Mouse (Mus musculus) v-Abl transformed pro-B cells (cell line): ENCODE results near the gene Uhmk1.
"Not testable (repeated sequence)": the region's sequence is repeated elsewhere in the genome, so short reads cannot be mapped to it uniquely, and the experiment has no call there.

ENCODE experiments used
- in situ Hi-C, 2 experiments: fragments of 400-800 bp; cut with MboI; formaldehyde crosslinking; loops; one replicate each; pipeline ENCODE4 v1.15.1; 2025; ENCODE audit not compliant: unreplicated experiment in 2 of 2

Uhmk1 gene

GRCm38 (mm10) chr1:170214757-170215522 is at the start of gene Uhmk1:
Gene Uhmk1, minus strand, starts transcription at chr1:170215397.
- in situ Hi-C loops = loop anchor here (5.0 to 25.0 kb wide), 4 partner anchors 397 to 1347 kb away; partner anchors contain the start of gene Cd244a (in 1 of the 2)

GRCm38 (mm10) chr1:170255560-170255910 is 40.3 kb upstream of the Uhmk1 start:
- in situ Hi-C loops = no loop called here

GRCm38 (mm10) chr1:170254893-170255559 is 39.8 kb upstream of the Uhmk1 start:
- in situ Hi-C loops = no loop called here

GRCm38 (mm10) chr1:170245016-170245415 is 29.8 kb upstream of the Uhmk1 start:
- in situ Hi-C loops = no loop called here

- in situ Hi-C loops = not testable (repeated sequence)
Measured at GRCm38 (mm10) chr1:170232688-170233087, 17.5 kb upstream of the Uhmk1 start, which contains the start of gene Sh2d1b2. Gene Sh2d1b2, plus strand, starts transcription at chr1:170232749.

GRCm38 (mm10) chr1:170223276-170223675 is 8.1 kb upstream of the Uhmk1 start:
- in situ Hi-C loops = loop anchor here (10.0 to 25.0 kb wide), 4 partner anchors 389 to 1339 kb away; partner anchors contain the start of gene Cd244a (in 1 of the 2)

GRCm38 (mm10) chr1:170220351-170220750 is 5.2 kb upstream of the Uhmk1 start:
- in situ Hi-C loops = loop anchor here (10.0 to 25.0 kb wide), 4 partner anchors 392 to 1342 kb away; partner anchors contain the start of gene Cd244a (in 1 of the 2)

- in situ Hi-C loops = loop anchor here (5.0 to 25.0 kb wide), 4 partner anchors 394 to 1344 kb away; partner anchors contain the start of gene Cd244a (in 1 of the 2)
Measured at GRCm38 (mm10) chr1:170218091-170218884, 3.1 kb upstream of the Uhmk1 start.

- in situ Hi-C loops = loop anchor here (5.0 to 25.0 kb wide), 4 partner anchors 397 to 1347 kb away; partner anchors contain the start of gene Cd244a (in 1 of the 2)
Measured at GRCm38 (mm10) chr1:170215590-170215989, 393 bp upstream of the Uhmk1 start.

- in situ Hi-C loops = loop anchor here (10.0 to 25.0 kb wide), 3 partner anchors 398 to 1348 kb away; partner anchors contain the start of gene Cd244a (in 1 of the 2)
Measured at GRCm38 (mm10) chr1:170214383-170214756, 827 bp downstream of the Uhmk1 start.

GRCm38 (mm10) chr1:170213181-170213879 is 1.9 kb downstream of the Uhmk1 start:
- in situ Hi-C loops = loop anchor here (10.0 to 25.0 kb wide), 3 partner anchors 399 to 1349 kb away; partner anchors contain the start of gene Cd244a (in 1 of the 2)

GRCm38 (mm10) chr1:170206395-170206794 is 8.8 kb downstream of the Uhmk1 start:
- in situ Hi-C loops = loop anchor here (25.0 kb wide), 2 partner anchors 406 to 1356 kb away; partner anchors contain the start of gene Cd244a (in 1 of the 2)

GRCm38 (mm10) chr1:170200379-170200778 is 14.8 kb downstream of the Uhmk1 start:
- in situ Hi-C loops = loop anchor here (25.0 kb wide), 2 partner anchors 412 to 1362 kb away; partner anchors contain the start of gene Cd244a (in 1 of the 2)

- in situ Hi-C loops = no loop called here
Measured at GRCm38 (mm10) chr1:170196211-170196610, 19.0 kb downstream of the Uhmk1 start.

GRCm38 (mm10) chr1:170191925-170192324 is 23.3 kb downstream of the Uhmk1 start:
- in situ Hi-C loops = no loop called here

GRCm38 (mm10) chr1:170190225-170190624 is 25.0 kb downstream of the Uhmk1 start:
- in situ Hi-C loops = no loop called here

- in situ Hi-C loops = no loop called here
Measured at GRCm38 (mm10) chr1:170188601-170189000, 26.6 kb downstream of the Uhmk1 start.

GRCm38 (mm10) chr1:170186531-170186930 is 28.7 kb downstream of the Uhmk1 start:
- in situ Hi-C loops = no loop called here

GRCm38 (mm10) chr1:170185137-170185536 is 30.1 kb downstream of the Uhmk1 start:
- in situ Hi-C loops = no loop called here

- in situ Hi-C loops = no loop called here
Measured at GRCm38 (mm10) chr1:170182706-170183105, 32.5 kb downstream of the Uhmk1 start.
